Mouse (Mus musculus) lung, adult 2 months (tissue): Measurements from ENCODE around the gene Dhx30.

Source experiments
- CTCF ChIP-seq: fragments of 200-500 bp; IDR thresholded peaks from 2 replicates; pipeline ENCODE4 v1.5.1; 2011; ENCODE audit warnings: mild to moderate bottlenecking, low read length, control low read depth; ENCODE audit not compliant: insufficient read depth
- POLR2A ChIP-seq: fragments of 200-500 bp; IDR thresholded peaks from 2 replicates; pipeline ENCODE4 v1.6.1; 2011; ENCODE audit warnings: low read depth, mild to moderate bottlenecking, control low read depth, low read length, borderline replicate concordance; ENCODE audit errors: extremely low read depth

DNA sequence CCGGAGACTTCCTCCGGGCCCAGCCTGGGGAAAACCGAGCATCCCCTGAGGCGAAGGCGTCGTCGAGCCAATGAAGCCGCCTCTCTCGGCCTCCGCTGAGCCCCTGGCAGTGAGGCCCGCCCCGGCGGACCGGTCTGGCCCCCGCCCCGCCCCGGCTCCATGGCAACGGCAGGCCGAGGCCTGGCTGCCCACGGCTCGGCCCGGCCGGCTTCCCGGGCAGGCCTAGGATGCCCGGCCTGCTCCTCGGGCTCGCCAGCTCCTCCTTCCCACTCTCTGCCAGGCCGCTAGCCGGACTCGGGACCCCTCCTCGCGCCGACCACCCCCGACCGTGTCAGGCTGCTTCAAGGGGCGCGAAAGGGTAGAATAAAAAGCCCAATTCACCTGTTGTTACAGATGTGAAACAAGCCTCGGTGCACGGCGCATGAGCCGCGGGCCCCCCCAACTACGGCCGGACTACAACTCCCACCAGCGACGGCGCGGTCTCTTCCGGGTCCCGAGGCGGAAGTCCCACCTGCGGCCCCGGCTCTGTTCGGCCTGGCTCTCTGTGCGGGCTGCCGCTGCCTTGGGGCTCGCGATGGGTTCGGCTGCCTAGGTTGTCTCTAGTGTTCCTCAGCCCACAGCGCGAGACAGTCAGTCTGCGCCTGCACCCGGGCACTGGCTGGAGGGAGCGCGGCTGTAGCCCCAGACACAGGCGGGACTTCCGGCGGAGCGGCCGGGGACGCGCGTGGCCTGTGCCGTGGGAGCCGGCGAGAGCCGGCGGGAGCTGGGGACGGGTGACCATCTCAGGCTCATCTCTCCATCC lies 452 bp downstream of the Dhx30 start, which contains the start of gene Smarcc1:
- TF ChIP-seq POLR2A (peak; percentile 54; the same call in 1 of the 2 replicates), CTCF (no peak)
